Mouse (Mus musculus) hindlimb bud, embryonic 11.5 days (tissue): ENCODE measurements around the gene Gm5134.
"Not testable (repeated sequence)": the region's sequence is repeated elsewhere in the genome, so short reads cannot be mapped to it uniquely, and the experiment has no call there.

Source experiments
- DNase-seq: peaks from one replicate; pipeline ENCODE4 v3.0.0-alpha.2; 2012; ENCODE audit warnings: low read depth, low spot score; ENCODE audit errors: extremely low spot score

The Gm5134 gene

DNA sequence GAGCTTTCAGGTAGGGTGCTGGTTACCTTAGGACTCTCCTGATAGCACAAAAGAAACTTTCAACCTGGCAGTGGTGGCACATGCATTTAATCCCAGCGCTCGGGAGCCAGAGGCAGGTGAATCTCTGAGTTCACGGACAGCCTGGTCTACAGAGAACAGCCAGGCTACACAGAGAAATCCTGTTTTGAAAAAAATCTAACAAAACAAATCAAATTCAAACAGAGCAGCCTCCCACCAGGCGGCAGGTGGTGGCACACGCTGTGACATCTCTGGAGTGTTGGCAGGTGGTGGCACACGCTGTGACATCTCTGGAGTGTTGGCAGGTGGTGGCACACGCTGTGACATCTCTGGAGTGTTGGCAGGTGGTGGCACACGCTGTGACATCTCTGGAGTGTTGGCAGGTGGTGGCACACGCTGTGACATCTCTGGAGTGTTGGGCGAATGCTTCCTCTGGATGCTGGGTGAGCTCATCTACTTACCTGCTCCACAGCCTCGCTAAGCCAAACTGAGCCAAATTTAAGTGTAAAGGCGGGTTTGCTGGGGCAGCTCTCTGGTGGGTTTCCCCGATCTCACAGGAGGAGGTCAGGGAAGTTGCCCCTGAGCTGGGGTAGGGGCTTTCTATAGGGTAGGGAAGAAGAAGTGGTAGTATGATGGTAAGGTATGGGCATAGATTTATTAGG, 40.4 kb downstream of the Gm5134 start:
- DNase-seq: not testable (repeated sequence)

DNA sequence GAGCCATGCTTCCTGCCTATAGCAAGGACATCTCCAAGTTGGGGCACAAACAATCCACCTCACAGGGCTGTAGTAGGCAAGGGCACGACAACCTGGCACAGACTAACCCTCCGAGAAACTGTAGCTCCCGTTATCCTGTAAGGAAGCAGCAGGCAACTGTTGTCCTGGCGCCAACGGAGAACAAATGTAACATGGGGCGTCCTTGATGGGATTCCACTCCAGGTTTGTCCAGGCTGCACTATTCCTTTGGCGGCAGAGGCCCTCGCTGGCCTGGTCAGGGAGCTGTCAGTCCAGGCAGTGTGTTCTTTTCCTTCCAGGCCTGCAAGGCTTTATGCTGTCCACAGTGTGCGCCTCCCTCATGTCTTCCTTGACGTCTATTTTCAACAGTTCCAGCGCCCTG, 41.1 kb downstream of the Gm5134 start:
- no peak for DNase-seq

DNA sequence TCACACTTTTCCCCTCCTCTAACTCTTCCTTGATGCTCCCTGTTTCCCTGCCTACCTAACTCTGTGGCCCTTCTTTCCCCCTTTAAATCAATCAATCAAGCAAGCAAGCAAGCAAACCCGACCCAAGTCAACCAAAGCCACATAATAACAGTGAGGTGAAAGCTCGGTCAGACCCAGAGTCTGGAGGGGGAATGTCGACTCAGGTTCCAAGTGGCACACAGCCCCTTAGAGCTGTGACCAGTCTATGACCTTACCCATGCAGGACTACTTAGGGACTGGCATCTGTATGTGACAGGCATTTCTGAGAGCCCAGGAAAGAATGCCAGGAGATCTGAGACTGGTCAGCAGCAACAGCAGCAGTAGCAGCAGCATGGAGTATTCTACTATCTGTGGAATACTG, 42.0 kb downstream of the Gm5134 start:
- DNase-seq: no peak

DNA sequence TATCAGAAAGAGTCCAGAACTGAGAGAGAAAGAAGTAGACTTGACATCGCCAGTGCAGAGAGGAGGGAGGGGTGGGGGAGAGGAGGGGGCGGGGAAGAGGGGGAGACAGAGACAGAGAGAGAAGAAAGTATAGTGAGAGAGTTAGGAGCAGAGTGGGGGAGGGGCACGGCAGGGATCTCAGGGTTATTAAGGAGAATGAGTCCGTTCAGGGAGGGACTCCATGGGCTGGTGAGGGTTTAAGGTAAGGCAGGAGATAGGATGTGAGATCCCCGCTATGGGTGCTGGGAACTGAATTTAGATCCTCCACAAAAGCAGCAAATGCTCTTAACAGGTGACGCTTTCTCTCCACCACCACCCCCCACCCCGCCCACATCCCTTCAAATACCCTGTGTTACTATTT, 46.8 kb downstream of the Gm5134 start:
- DNase-seq: no peak

DNA sequence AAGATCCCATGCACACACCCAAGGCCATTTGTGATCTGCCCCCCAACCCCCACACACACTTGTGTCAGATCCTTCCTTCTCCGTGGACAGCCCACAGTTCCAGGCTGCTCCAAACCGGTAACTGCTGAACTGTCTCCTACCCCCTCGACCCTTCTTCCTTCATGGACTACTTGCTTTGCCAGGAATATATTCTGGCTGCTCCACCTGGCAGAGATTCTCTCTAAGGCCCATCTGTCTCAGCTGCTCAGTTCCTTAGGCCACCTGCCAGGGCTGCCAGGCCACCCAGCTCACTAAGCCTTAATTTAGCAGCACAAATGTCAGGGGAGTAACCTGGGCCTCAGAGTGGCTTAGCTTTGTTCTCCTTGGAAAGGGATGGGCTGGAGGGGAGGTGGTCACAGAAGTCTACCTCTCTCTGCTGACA, 47.8 kb downstream of the Gm5134 start:
- DNase-seq: no peak

DNA sequence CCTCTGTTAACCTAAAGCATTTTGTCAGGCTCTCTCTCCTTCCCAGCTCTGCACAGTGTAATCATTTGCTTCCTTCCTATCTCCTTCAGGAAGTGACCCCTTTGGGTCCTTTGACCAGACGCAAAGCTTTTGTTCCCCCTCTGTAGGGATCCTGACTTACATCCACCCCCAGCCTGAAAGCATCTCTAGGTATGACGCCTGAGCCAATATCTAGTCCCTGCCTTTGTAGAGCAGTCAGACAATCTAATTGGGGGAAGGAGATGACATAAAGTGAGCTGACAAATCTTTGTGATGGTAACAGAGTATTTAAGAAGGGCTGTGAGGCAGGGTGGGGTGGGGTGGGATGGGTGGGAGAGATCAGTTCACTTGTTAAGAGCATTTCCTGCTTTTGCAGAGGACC, 48.3 kb downstream of the Gm5134 start:
- DNase-seq: no peak

DNA sequence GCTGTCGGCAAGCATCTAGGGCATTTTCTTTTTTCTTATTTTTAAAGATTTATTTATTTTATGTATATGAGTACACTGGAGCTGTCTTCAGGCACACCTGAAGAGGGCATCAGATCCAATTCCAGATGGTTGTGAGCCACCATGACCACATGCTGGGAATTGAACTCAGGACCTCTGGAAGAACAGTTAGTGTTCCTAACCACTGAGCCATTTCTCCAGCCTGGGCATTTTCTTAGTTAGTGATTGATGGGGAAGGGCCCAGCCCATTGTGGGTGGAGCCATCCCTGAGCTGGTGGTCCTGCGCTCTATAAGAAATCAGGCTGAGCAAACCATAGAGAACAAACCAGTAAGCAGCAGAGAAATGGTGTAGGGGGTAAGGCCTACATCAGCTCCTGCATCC, 48.9 kb downstream of the Gm5134 start:
- no peak for DNase-seq

DNA sequence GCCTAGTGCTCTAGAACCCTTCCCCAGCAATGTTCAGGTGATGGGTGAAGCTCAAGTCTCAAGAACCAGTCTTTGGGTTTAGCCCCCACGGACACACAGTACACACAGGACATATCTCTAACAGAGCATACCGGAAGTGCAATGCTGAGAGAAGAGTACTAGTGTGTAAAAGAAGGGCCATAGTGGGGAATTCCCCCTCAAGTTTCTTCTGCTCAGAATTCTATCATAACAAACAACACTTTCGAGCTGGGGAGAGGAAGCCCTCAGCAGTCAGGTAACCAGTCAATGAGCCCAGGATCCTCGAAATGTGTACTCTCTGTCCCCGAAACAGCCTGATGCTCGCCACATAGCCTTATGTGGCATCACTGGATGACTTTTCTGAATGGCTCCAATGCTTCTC, 52.1 kb downstream of the Gm5134 start:
- DNase-seq: no peak

DNA sequence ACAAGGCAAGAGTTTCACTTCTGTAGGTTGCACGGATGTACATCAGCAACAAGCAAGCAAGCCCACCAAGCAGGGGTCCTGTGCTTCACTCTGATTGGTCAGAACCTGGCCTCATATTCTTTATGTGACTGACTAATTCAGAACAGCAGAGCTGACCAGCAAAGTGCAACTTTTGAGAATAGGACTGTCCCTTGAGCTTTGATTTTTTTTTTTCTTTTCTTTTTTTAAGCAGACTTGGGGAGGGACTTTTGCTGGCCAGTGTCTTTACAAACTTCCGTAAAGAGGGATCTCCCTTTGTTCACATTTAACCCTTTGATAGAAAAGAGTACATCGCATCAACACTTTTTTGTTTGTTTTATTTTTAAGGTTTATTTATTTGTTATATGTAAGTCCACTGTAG, 55.5 kb downstream of the Gm5134 start:
- no peak for DNase-seq

DNA sequence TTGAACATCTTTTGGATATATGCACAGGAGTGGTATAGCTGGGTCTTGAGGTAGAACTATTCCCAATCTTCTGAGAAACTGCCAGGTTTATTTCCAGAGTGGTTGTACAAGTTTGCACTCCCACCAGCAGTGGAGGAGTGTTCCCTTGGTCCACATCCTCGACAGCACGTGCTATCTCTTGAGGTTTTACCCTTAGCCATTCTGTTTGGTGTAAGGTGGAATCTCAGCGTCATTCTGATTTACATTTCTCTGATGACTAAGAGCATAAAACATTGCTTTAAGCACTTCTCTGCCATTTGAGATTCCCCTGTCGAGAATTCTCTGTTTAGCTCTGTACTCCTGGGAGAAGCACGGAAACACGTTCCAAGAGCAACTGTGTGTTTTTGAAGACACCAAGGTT, 58.6 kb downstream of the Gm5134 start:
- DNase-seq: no peak

DNA sequence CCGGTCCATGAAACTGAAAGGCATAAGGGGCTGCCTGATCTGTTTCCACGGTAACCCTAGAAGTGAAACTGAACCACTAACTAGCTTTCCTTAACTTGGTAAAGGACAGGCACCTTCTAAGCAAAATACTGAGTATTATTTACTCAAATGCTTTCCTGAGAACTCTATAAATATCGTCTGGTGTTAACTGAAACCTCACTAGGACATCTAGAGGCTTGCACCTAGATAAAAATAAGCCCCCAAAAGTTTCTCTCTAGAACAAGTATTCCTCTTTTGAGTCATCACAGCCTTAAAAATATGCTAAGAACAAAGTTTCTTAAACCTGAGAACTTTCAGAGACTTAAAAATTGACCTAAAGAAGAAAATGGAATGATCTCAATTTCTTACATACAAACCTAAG, 62.6 kb downstream of the Gm5134 start:
- DNase-seq: no peak

DNA sequence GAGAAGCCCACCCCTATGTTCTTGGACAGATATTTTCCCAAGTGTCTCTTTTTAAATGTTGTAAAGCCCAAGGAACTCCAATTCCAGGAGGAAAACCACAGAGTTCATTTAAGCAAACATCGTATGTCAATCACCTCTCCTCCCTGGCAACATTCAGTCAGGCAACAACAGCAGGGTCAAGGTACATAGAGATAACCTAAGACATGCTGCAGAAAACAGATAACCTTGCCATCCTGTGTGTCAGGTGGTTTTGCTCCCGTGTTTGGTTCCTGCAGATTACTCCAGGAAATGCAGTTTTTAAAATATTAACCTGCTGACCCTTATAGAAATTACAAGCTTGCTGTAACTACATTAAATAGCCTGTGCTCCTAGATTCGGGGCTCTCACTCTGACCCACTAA, 67.4 kb downstream of the Gm5134 start:
- no peak for DNase-seq

DNA sequence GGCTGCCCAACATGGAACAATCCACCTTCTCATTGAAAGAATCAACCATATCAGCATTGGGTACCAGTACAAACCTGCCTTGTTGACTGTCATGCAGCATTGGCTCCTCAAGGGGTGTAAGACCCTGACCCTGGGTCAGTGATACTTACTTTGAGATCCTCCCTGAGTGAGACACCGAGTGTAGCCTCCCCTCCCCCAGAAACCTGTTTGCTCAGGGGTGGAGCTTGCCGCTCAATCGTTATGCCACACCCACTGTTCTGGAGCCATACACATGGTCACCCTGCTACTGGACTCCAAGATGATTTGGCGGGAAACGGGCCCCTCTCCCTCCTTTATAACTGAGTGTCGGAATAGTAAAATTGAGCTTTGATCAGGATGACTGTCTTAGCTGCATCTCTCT, 69.6 kb downstream of the Gm5134 start:
- DNase-seq: no peak

DNA sequence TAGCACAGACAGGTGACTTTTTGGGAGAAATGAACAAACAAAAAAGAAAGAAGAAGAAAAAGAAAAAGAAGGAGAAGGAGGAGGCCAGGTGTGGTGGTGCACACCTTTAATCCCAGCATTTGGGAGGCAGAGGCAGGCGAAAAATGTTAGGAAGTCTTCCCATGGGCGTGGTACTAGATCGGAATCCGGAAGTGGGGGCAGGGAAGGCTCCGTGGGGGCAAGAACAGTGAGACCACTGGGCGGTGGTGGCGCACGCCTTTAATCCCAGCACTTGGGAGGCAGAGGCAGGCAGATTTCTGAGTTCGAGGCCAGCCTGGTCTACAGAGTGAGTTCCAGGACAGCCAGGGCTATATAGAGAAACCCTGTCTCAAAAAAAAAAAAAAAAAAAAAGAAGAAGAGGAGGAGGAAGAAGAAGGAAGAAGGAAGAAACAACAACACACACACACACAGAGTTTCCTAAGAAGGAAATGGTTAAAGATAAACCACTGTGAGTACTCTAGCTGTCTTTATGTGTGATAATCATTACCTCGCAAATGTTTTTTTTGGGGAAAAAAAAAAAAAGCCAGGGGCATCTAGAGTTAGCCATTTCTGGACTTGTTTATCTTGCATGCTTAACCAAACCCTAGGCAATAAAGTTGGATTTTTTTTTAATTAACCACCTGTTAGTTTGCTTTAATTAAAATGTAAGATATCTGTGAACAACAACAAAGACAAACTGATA, 71.3 kb downstream of the Gm5134 start:
- no peak for DNase-seq

DNA sequence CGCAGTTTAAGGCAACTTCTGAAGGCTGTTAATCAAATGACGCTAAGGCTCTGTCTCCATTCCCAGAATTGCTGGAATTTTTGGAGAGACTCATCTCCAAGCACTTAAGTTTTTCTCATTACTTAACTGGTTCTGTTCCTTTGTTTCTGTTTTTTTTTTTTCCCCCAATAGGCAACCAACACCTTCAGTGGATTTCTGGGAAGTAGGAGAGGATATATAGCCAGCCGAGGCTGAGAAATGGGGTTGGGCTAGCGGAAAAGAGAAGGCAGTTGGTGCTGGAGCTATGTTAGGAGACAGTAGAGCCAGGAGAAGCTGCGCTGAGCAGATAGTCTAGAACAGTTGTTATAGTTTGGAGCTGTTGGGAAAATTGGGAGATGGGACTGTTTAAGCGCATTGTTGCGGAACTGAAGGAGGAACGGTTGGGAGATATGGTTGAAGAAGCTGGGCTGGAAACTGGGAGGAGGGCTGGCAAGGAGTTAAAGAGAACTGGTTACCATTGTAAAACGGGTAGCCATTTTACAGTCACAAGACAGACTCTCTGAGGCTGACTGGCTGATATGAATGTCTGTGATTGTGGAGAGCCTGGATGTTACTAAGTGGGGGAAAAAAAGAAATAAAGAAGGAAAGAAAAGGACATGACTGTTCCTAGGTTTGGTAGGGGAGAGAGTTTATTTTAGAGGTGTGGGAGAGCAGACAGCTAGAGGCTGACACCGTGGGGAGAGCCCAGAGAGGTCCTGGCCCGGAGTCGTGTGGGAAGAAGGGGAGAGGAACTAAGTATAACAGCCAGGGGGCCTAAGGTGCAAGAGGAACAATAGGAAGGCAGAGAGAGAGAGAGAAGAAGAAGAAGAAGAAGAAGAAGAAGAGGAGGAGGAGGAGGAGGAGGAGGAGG, 73.1 kb downstream of the Gm5134 start:
- no peak for DNase-seq

DNA sequence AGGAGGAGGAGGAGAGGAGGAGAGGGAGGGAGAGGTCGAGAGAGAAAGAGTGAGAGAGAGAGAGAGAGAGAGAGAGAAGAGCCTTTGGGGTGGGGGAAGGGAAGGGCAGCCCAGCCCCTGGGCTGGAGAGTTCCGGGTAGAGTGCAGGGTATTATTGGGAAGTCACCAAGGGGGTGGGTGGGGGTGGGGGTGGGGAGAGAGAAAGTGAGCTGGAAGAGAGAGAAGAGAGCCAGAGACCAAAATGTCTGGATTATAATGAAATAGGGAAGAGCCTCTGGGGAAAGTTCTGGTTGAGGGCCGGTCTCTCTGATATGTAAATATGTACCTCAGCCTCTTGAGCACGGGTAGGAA, 73.7 kb downstream of the Gm5134 start:
- DNase-seq: no peak

DNA sequence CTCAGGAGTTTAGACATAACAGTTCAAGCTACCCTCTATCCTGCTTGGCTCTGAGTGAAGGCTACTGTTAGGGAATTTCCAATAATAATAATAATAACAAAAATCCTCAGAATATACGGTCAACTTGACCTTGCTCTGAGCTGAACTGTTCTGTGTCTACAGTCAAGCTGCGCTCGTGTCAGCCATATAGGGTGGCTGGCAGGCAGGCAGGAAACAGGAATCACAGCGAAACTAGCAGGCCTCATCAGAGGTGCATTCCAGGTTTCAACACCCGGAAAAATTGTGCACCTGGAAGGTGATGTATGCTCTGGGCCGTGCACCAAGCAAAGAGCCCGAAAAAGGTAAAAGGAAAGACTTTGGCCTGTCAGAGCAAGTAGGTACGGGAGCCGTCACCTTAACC, 74.1 kb downstream of the Gm5134 start:
- DNase-seq: no peak

DNA sequence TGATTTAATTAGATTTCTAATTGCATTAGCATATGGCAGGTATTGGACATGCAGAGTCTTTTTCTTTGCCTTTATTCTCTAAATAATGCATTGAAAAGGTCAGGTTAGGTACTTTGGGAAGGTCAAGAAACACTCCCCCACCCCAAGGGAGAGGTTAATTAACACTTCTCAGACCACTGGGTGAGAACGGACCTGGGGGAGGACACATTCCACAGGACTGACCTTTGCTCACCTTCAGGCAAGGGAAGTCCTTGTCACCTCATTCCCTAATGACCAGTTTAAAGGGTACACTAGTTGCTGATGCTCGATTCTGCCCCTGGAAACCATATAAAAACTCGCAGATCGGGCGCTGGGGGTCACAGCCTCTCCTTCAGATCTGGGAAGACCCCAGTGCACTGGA, 75.0 kb downstream of the Gm5134 start:
- DNase-seq: no peak

DNA sequence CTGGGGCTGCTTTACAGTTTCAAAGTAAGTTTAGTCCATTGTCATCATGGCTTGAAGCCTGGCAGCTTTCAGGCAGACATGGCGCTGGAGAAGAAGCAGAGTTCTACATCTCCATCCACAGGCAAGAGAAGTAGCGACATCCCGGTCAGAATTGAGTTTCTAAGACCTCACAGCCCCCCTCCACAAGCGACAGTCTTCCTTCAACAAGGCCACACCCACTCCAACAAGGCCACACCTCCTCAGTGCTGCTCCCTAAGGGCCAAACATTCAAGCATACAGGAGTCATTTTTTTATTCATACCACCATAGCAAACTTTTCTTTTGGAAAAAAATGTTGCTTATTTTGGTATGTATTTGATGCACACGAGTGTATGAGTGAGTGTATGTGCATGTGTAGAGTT, 76.2 kb downstream of the Gm5134 start:
- no peak for DNase-seq

DNA sequence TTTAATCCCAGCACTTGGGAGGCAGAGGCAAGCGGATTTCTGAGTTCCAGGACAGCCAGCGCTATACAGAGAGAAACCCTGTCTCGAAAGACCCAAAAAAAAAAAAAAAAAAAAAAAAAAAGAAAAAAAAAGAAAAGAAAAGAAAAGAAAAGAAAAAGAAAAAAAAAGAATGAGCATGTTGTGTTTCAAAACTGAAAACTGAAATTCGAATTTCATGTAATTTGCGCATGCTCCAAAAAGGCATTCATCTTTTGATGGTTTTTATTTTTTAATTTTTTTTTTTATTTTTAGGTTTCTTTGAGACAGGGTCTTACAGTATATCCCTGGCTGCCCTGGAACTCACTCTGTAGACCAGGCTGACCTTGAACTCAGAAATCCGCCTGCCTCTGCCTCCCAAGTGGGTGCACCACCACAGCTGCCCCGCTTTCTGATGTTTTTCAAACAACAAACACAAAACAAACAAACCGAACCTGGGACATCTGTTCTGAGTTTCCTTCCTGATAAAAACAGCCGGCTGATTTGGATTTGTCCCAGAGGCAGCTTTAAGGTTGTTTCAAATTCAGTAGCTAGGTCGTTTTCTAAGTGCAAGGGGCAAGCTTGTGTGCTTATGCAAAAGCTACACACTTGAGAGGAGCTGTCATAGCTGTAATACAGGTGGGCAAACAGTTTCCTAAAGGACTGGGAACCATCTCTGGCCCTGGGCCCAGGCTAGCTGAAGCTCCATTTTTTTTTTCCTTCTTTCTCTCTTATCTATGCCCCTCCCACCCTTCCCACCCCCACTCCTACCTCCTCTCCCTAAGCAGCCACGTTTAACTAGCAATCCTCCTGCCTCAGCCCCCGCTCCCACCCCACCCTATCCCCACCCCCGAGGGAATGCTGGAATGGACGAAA, 77.4 kb downstream of the Gm5134 start:
- DNase-seq: no peak
